Mouse (Mus musculus): ENCODE results near the gene 4632433K11Rik.
"Not testable (repeated sequence)": the region's sequence is repeated elsewhere in the genome, so short reads cannot be mapped to it uniquely, and the experiment has no call there.

The 4632433K11Rik gene

GRCm38 (mm10) chr7:5056651-5057263 is 22.8 kb downstream of the 4632433K11Rik start:
- no peak for DNase-seq (ENCODE audit: extremely low spot score)

- no peak for DNase-seq (ENCODE audit: extremely low spot score)
Observed at GRCm38 (mm10) chr7:5057381-5057780, 23.5 kb downstream of the 4632433K11Rik start.

GRCm38 (mm10) chr7:5057804-5058203 is 23.9 kb downstream of the 4632433K11Rik start:
- no peak for DNase-seq (ENCODE audit: extremely low spot score)

GRCm38 (mm10) chr7:5058631-5059030 is 24.7 kb downstream of the 4632433K11Rik start:
- DNase-seq (ENCODE audit: extremely low spot score), result no peak

- no peak for DNase-seq (ENCODE audit: extremely low spot score)
Observed at GRCm38 (mm10) chr7:5059421-5059820, 25.5 kb downstream of the 4632433K11Rik start.

- peak; percentile 81 for DNase-seq (ENCODE audit: extremely low spot score)
Observed at GRCm38 (mm10) chr7:5060239-5060731, 26.4 kb downstream of the 4632433K11Rik start.

GRCm38 (mm10) chr7:5060944-5061773 is 27.2 kb downstream of the 4632433K11Rik start:
- DNase-seq (ENCODE audit: extremely low spot score), result peak; percentile 96

- peak; percentile 95 for DNase-seq (ENCODE audit: extremely low spot score)
Observed at GRCm38 (mm10) chr7:5061774-5062359, 27.9 kb downstream of the 4632433K11Rik start, which contains the start of gene U2af2. TSS of gene U2af2 (plus strand) at chr7:5062143.

GRCm38 (mm10) chr7:5062360-5063001 is 28.6 kb downstream of the 4632433K11Rik start:
- peak; percentile 88 for DNase-seq (ENCODE audit: extremely low spot score)

- DNase-seq (ENCODE audit: extremely low spot score), result no peak
Observed at GRCm38 (mm10) chr7:5064886-5065285, 31.0 kb downstream of the 4632433K11Rik start.

GRCm38 (mm10) chr7:5073586-5073985 is 39.7 kb downstream of the 4632433K11Rik start:
- no peak for DNase-seq (ENCODE audit: extremely low spot score)

GRCm38 (mm10) chr7:5074984-5075383 is 41.1 kb downstream of the 4632433K11Rik start:
- DNase-seq (ENCODE audit: extremely low spot score), result no peak

GRCm38 (mm10) chr7:5076931-5077330 is 43.0 kb downstream of the 4632433K11Rik start:
- no peak for DNase-seq (ENCODE audit: extremely low spot score)

- not testable (repeated sequence) for DNase-seq (ENCODE audit: extremely low spot score)
Observed at GRCm38 (mm10) chr7:5079365-5080009, 45.6 kb downstream of the 4632433K11Rik start.

GRCm38 (mm10) chr7:5080010-5080751 is 46.3 kb downstream of the 4632433K11Rik start, which contains the start of gene Epn1:
TSS of gene Epn1 (plus strand) at chr7:5080235.
- DNase-seq (ENCODE audit: extremely low spot score), result peak; percentile 95

- no peak for DNase-seq (ENCODE audit: extremely low spot score)
Observed at GRCm38 (mm10) chr7:5080815-5081214, 46.9 kb downstream of the 4632433K11Rik start.

- DNase-seq (ENCODE audit: extremely low spot score), result no peak
Observed at GRCm38 (mm10) chr7:5081241-5081640, 47.3 kb downstream of the 4632433K11Rik start.

GRCm38 (mm10) chr7:5081939-5082338 is 48.0 kb downstream of the 4632433K11Rik start:
- no peak for DNase-seq (ENCODE audit: extremely low spot score)

- DNase-seq (ENCODE audit: extremely low spot score), result no peak
Observed at GRCm38 (mm10) chr7:5083325-5084105, 49.6 kb downstream of the 4632433K11Rik start.

Data from embryo, embryonic 9.5 days (tissue).